ENCODE assay signal across 15 mouse cellular contexts in genomic region chr17:56884331-56884730, GRCm38 (mm10). TPM values are rescaled to one million over a fixed set of nuclear protein-coding genes. Genes with fewer than 3 reads are reported as not detected.
DNase-seq lines count a peak whose midpoint lies in the region; ATAC-seq and TF ChIP-seq lines count a peak whose summit lies in the region.
"Had no signal": no experiment of that assay in that cellular context is flagged by ENCODE, and none has a peak within 500 bp of the region (broad histone marks: within the 10 kb centered on the region; RNA-seq: fewer than 3 reads in every experiment).

No protein-coding gene starts in this region.

- DNase-seq in embryonic facial prominence, embryonic 14.5 days (ENCODE audit: low spot score): peak; percentile 55
- DNase-seq in embryonic facial prominence, embryonic 10.5 days (ENCODE audit: low spot score): no peak
- peak; percentile 51 for DNase-seq in kidney, postnatal 0 days (ENCODE audit: low spot score)
- DNase-seq in kidney, adult 18-20 months: no peak
- peak; percentile 29 for DNase-seq in urinary bladder, postnatal 25 days (ENCODE audit: low spot score)
- no peak for DNase-seq in urinary bladder, adult 18-20 months (ENCODE audit: low spot score in 2 of 2)
- peak; percentile 41 for DNase-seq in stomach, postnatal 0 days (ENCODE audit: low spot score)
- no peak for DNase-seq in liver
- DNase-seq: cerebellum, adult 8-10 months; gastrocnemius, adult 2 months had no signal

- no peak for TF ChIP-seq EP300 in stomach, postnatal 0 days (optimal IDR thresholded peaks at IDR 0.05)

- no peak overlapping the region for H3K4me3 ChIP-seq in embryonic facial prominence, embryonic 14.5 days (ENCODE audit: low read depth, low read length)
- no peak overlapping the region for H3K4me3 ChIP-seq in embryonic facial prominence, embryonic 10.5 days
- H3K4me3 ChIP-seq in kidney, postnatal 0 days (replicated peaks; ENCODE audit: low read depth, low read length): no peak overlapping the region
- no peak overlapping the region for H3K4me3 ChIP-seq in stomach, postnatal 0 days (ENCODE audit: low read depth, low read length)
- H3K4me3 ChIP-seq: forebrain, embryonic 10.5 days; midbrain, embryonic 12.5 days had no signal

- no peak for ATAC-seq in embryonic facial prominence, embryonic 14.5 days (ENCODE audit: low read depth)
- ATAC-seq in kidney, postnatal 0 days (replicated peaks; ENCODE audit: low FRiP score, low read depth): no peak
- ATAC-seq in stomach, postnatal 0 days (ENCODE audit: low FRiP score, low TSS enrichment): no peak
- ATAC-seq: Patski had no signal

- no peaks in the 10 kb centered on the region for H3K4me1 ChIP-seq in embryonic facial prominence, embryonic 14.5 days (ENCODE audit: control insufficient read depth, insufficient read depth, low read length)
- H3K4me1 ChIP-seq in embryonic facial prominence, embryonic 10.5 days: no peaks in the 10 kb centered on the region
- no peaks in the 10 kb centered on the region for H3K4me1 ChIP-seq in kidney, postnatal 0 days (replicated peaks; ENCODE audit: insufficient read depth, low read length)
- H3K4me1 ChIP-seq in stomach, postnatal 0 days (replicated peaks; ENCODE audit: control insufficient read depth, insufficient read depth): 0 out of 2 replicates have a peak, but pooled peaks cover 2% of the 10 kb centered on the region
- H3K4me1 ChIP-seq: forebrain, embryonic 10.5 days; midbrain, embryonic 12.5 days had no signal

- no peak overlapping the region for H3K27ac ChIP-seq in embryonic facial prominence, embryonic 14.5 days (replicated peaks; ENCODE audit: low read depth, low read length)
- no peak overlapping the region for H3K27ac ChIP-seq in embryonic facial prominence, embryonic 10.5 days (replicated peaks)
- no peak overlapping the region for H3K27ac ChIP-seq in kidney, postnatal 0 days
- H3K27ac ChIP-seq in stomach, postnatal 0 days (replicated peaks): no peak overlapping the region
- H3K27ac ChIP-seq: forebrain, embryonic 10.5 days; hindbrain, embryonic 14.5 days; midbrain, embryonic 12.5 days had no signal

- H3K36me3 ChIP-seq in embryonic facial prominence, embryonic 14.5 days (ENCODE audit: control insufficient read depth, insufficient read depth, low read length): peaks cover 12% of the 10 kb centered on the region; the same call in 1 of the 2 replicates
- peaks cover 17% of the 10 kb centered on the region for H3K36me3 ChIP-seq in embryonic facial prominence, embryonic 10.5 days (replicated peaks)
- no peaks in the 10 kb centered on the region for H3K36me3 ChIP-seq in kidney, postnatal 0 days (ENCODE audit: insufficient read depth, low read length)
- H3K36me3 ChIP-seq in stomach, postnatal 0 days (ENCODE audit: control insufficient read depth, insufficient read depth, low read length): 0 out of 2 replicates have a peak, but pooled peaks cover under 1% of the 10 kb centered on the region

- no peak overlapping the region for H3K4me2 ChIP-seq in embryonic facial prominence, embryonic 14.5 days (ENCODE audit: low read depth, low read length)
- no peak overlapping the region for H3K4me2 ChIP-seq in kidney, postnatal 0 days (ENCODE audit: low read length)
- H3K4me2 ChIP-seq in stomach, postnatal 0 days (replicated peaks; ENCODE audit: low read depth): no peak overlapping the region

- peaks cover 17% of the 10 kb centered on the region; the same call in 1 of the 2 replicates for H3K9me3 ChIP-seq in embryonic facial prominence, embryonic 14.5 days (ENCODE audit: control insufficient read depth, low read length)
- peaks cover 7% of the 10 kb centered on the region; the same call in 1 of the 2 replicates for H3K9me3 ChIP-seq in embryonic facial prominence, embryonic 10.5 days
- no peaks in the 10 kb centered on the region for H3K9me3 ChIP-seq in kidney, postnatal 0 days (replicated peaks; ENCODE audit: low read length)
- no peaks in the 10 kb centered on the region for H3K9me3 ChIP-seq in stomach, postnatal 0 days (ENCODE audit: control insufficient read depth, low read length)

- no peak overlapping the region for H3K9ac ChIP-seq in embryonic facial prominence, embryonic 14.5 days (ENCODE audit: low read depth, low read length)
- H3K9ac ChIP-seq in kidney, postnatal 0 days (ENCODE audit: low read depth, low read length): no peak overlapping the region
- H3K9ac ChIP-seq in stomach, postnatal 0 days (ENCODE audit: low read length): no peak overlapping the region
- H3K9ac ChIP-seq: hindbrain, embryonic 14.5 days; midbrain, embryonic 12.5 days had no signal

- H3K27me3 ChIP-seq in embryonic facial prominence, embryonic 14.5 days (replicated peaks; ENCODE audit: control insufficient read depth, insufficient read depth, low read length): no peaks in the 10 kb centered on the region
- H3K27me3 ChIP-seq in embryonic facial prominence, embryonic 10.5 days (replicated peaks; ENCODE audit: low read depth, poor library complexity, severe bottlenecking): no peaks in the 10 kb centered on the region
- H3K27me3 ChIP-seq in kidney, postnatal 0 days (ENCODE audit: insufficient read depth, low read length): no peaks in the 10 kb centered on the region
- no peaks in the 10 kb centered on the region for H3K27me3 ChIP-seq in stomach, postnatal 0 days (ENCODE audit: control insufficient read depth, insufficient read depth, low read length)
- H3K27me3 ChIP-seq: midbrain, embryonic 12.5 days; Patski had no signal

- WGBS in embryonic facial prominence, embryonic 14.5 days: 69% methylated on average over 5 of the region's 5 CpGs
- WGBS in embryonic facial prominence, embryonic 10.5 days: 84% methylated on average over 5 of the region's 5 CpGs
- WGBS in kidney, postnatal 0 days: 45% methylated on average over 5 of the region's 5 CpGs
- WGBS in stomach, postnatal 0 days: 57% methylated on average over 5 of the region's 5 CpGs

- no peak for TF ChIP-seq CTCF in kidney, postnatal 0 days (IDR thresholded peaks at IDR 0.05; ENCODE audit: low read depth)
- TF ChIP-seq CTCF in stomach, postnatal 0 days (IDR thresholded peaks at IDR 0.05; ENCODE audit: low read depth): no peak

RNA-seq across cellular contexts. Expression of gene 1700061G19Rik, which starts 9.1 kb away (rescaled TPM):
- polyA plus RNA-seq in embryonic facial prominence, embryonic 14.5 days (2014; fragmentation: Nextera tagmentation; extraction: Ambion mirVana): 0.14 and 0.26 TPM in 2 replicates
- 0.44 and 0.52 TPM in 2 replicates for polyA plus RNA-seq in embryonic facial prominence, embryonic 10.5 days (2016; fragmentation: Nextera tagmentation; extraction: Ambion mirVana)
- polyA plus RNA-seq in kidney, postnatal 0 days (2015; fragmentation: Nextera tagmentation; extraction: Ambion mirVana): 0.11 and 0.13 TPM in 2 replicates
- 1.0 and 1.4 TPM in 2 replicates for polyA plus RNA-seq in stomach, postnatal 0 days (2015; fragmentation: Nextera tagmentation; extraction: Ambion mirVana)
- polyA plus RNA-seq: Patski had no signal

RNA-seq across cellular contexts. Expression of gene Acsbg2, which starts 10.1 kb away (rescaled TPM):
- polyA plus RNA-seq in embryonic facial prominence, embryonic 14.5 days (2014; fragmentation: Nextera tagmentation; extraction: Ambion mirVana): not detected in 2 replicates
- polyA plus RNA-seq in embryonic facial prominence, embryonic 10.5 days (2016; fragmentation: Nextera tagmentation; extraction: Ambion mirVana): not detected in 2 replicates
- polyA plus RNA-seq in kidney, postnatal 0 days (2015; fragmentation: Nextera tagmentation; extraction: Ambion mirVana): not detected in 2 replicates
- 0.04 TPM in 1 of 2 replicates, not detected in the other for polyA plus RNA-seq in stomach, postnatal 0 days (2015; fragmentation: Nextera tagmentation; extraction: Ambion mirVana)
- polyA plus RNA-seq: forebrain, embryonic 10.5 days; hindbrain, embryonic 14.5 days; liver, embryonic 16.5 days; midbrain, embryonic 12.5 days; Patski had no signal

RNA-seq across cellular contexts. Expression of gene Mllt1, which starts 50.9 kb away (rescaled TPM):
- polyA plus RNA-seq in embryonic facial prominence, embryonic 14.5 days (2014; fragmentation: Nextera tagmentation; extraction: Ambion mirVana): 24.7 and 32.7 TPM in 2 replicates
- polyA plus RNA-seq in embryonic facial prominence, embryonic 10.5 days (2016; fragmentation: Nextera tagmentation; extraction: Ambion mirVana): 70.9 and 73.1 TPM in 2 replicates
- polyA plus RNA-seq in kidney, postnatal 0 days (2015; fragmentation: Nextera tagmentation; extraction: Ambion mirVana): 27.4 and 29.1 TPM in 2 replicates
- polyA plus RNA-seq in stomach, postnatal 0 days (2015; fragmentation: Nextera tagmentation; extraction: Ambion mirVana): 13.7 and 15.3 TPM in 2 replicates

RNA-seq across cellular contexts. Expression of gene Rfx2, which starts 53.5 kb away (rescaled TPM):
- 3.5 and 5.3 TPM in 2 replicates for polyA plus RNA-seq in embryonic facial prominence, embryonic 14.5 days (2014; fragmentation: Nextera tagmentation; extraction: Ambion mirVana)
- 4.0 and 5.3 TPM in 2 replicates for polyA plus RNA-seq in embryonic facial prominence, embryonic 10.5 days (2016; fragmentation: Nextera tagmentation; extraction: Ambion mirVana)
- polyA plus RNA-seq in kidney, postnatal 0 days (2015; fragmentation: Nextera tagmentation; extraction: Ambion mirVana): 1.6 and 2.1 TPM in 2 replicates
- polyA plus RNA-seq in stomach, postnatal 0 days (2015; fragmentation: Nextera tagmentation; extraction: Ambion mirVana): 3.2 and 3.3 TPM in 2 replicates

Comparison
In these comparisons a context has a peak if more than half of its experiments do, and no peak if none do; other contexts are left out.
1. DNase-seq: peak in embryonic facial prominence, embryonic 14.5 days (single experiment), kidney, postnatal 0 days (single experiment), urinary bladder, postnatal 25 days (single experiment) and stomach, postnatal 0 days (single experiment); none in embryonic facial prominence, embryonic 10.5 days (single experiment), kidney, adult 18-20 months (single experiment), urinary bladder, adult 18-20 months (0 of 2) and liver (single experiment).